Mouse (Mus musculus) frontal cortex, postnatal 36 days (tissue): ENCODE measurements around the gene Slc24a4.

ENCODE experiments used
- DNase-seq, 2 experiments: peaks; one replicate each; pipeline ENCODE4 v3.0.0; 2022; ENCODE audit warnings: low spot score in 2 of 2

The Slc24a4 gene

GRCm38 (mm10) chr12:102285318-102285717 lies 156.8 kb downstream of the Slc24a4 start:
- no peak for DNase-seq

DNA sequence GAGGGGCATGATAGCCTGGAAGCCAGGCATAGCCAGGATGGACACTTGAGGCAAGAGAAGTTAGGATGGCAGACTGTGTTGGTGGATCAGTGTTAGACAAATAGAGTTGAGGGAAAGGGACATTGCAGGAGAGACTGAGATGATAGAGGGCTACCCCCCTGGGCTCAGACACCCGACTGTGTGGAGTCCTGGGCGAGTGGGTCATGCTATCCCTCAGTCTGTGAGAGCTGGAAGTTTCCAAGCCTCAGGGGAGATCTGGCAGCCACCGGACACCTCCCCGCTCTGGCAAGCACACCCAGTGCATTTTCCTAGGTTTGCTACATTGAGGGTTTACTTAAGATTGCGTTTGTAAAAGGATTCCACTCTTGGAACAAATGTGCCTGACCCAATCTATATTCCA lies 157.2 kb downstream of the Slc24a4 start:
- DNase-seq, result no peak

DNA sequence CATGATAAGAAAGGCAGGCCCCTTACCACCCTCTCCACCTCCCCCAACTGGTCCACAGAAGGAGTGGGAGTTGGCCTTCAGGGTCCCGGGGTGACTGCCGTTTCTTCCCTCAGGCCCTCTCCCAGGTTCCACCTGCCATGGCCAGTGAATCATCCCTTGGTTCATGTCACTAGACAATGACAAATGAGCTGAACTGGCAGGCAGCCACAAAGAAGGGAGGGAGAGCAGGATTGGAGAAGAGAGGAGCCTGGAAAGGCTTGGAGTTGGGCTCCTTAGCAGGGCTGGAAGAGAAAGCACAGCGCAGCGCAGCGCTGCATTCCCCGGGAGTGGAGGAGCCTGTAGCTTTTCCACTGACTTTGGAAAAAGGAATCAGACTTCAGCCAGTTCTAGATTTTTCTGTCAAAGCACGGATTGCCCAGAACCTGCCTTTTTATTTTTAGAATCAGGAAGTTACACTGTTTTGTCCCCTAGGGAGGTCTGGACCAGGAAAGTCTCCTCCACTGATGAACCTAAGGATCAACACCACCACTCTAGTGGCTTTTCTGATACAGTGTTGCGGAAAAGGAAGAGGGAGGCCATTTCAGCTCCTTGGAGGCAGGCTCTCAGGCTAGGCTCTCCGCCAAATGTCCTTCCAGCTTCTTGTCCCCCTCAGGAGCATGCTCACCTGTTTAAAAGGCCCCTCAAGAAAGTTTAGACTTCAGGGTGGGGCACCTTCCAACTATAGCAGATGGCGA lies 158.3 kb downstream of the Slc24a4 start:
- DNase-seq, result peak in 1 of 2 experiments; percentile 38

DNA sequence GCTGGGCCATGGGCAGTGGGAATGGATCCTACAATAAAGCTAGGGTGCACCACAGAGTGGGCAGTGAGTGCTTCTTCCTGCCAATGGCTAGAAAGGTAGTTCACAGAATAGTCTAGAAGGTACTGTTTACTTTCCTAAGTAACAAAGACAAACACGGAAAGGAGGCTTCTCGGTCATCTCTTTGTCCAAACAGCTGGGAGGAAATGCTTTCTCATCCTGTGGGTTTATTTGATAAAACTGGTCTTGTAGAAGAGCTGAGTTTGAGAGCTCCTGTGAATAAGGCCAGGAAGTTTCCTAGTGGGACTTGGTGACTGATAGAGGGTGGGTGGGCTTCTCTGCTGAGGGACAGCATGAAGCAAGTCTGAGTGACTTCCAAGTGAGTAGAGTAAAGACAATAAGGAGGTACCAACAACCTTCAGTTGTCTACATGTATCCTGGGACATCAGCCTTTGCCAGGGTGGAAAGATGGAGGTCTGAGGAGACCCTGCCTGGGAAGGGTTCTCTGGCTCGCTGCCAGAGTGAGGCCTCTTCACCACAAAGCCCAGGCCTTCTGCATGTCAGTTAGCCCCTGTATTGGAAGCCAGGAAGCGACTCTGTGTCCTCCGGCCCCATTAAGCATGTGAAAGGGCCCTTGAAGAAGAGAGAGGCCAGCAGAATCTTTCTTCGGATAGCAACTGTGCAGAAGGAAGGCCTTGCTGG lies 159.5 kb downstream of the Slc24a4 start:
- no peak for DNase-seq

DNA sequence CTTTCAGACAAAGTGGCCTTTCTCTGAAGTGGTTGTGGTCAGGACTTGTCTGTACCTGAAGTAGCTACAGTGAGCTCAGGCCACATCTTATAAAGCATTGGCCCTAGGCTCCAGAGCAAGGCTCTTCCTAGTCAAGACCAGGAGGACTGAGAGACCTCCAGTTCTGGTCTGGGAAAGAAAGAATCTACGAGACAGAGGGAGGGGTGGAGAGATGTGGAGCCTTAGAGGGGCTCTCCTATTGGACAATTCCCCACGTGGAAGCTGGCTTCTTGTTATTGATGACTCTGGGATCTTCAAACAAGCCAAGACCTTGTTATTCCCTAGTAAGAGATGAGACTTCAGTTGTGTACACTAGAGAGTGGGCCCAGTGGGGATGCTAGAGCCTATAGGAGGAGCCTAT lies 160.3 kb downstream of the Slc24a4 start:
- no peak for DNase-seq

GRCm38 (mm10) chr12:102289568-102289967 lies 161.0 kb downstream of the Slc24a4 start:
- DNase-seq, result no peak

DNA sequence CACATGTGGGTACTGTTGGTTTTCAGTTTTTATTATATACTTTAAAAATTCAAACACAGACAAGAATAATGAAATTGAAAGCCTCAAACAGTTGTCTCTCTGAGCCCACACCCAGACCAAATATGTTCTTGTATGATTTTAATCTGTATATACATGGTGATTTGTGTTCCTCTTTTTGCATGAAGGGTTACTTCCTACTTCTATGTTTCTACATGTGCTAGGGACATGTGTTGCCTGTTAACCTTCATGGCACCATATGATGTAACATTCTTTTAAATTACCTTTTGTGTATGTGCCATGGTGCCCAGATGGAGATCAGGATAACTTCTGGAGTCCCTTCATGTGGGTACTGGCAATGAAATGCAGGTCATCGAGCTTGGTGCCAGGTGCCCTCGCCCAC lies 162.1 kb downstream of the Slc24a4 start:
- DNase-seq, result no peak

DNA sequence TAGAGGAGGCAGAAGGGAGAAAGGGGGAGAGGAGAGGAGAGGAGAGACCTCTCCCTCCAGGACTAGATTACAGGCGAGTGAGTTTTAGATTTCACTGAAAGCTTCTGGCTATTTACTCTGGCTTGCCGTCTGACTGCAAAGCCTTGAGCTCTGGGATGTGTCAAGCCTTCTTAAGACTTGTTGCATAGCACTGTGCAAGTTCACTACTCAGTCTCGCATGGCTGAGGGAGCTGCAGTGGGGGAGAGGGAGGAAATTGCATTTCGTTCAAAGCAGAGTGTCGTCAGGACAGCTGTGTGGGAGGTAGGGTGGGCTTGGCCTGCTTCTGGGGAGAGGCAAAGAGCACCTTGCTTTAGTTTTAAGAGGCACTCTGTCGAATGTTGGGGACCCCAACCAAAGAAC lies 163.2 kb downstream of the Slc24a4 start:
- no peak for DNase-seq

DNA sequence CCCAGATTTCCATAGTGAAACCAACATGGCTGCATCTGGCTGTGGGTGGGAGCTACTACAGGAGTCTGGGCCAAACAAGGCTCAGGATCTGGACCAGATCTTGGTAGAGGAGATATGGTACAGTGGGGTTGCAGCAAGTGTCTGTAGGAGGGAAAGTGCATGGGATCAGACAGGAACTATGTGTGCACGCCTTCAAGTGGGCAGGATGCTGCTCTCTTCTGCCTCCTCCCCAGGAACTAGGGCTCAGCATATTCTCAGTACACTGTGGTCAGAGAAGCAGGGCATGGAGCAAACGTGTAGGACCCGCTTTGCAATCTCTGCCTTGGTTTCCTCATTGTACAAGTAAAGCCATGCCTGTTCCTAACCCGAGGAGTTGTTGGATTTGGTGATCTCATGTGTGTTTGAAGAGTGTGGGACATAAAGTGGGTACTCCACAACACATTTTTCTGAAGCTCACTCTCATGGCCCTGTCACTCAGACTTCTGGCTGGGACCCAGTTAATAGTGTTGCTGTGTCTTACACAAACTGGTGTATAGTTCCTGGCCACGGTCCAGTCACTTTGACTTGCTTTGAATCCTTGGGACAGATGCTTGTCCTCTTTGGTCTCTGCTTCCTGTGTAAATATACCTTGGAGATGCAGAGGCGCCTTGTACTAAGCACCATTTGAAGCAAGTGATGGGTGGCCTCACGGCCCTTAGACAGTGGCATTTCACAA lies 164.1 kb downstream of the Slc24a4 start:
- no peak for DNase-seq

GRCm38 (mm10) chr12:102294634-102295033 lies 166.1 kb downstream of the Slc24a4 start:
- DNase-seq, result no peak

GRCm38 (mm10) chr12:102295230-102295629 lies 166.7 kb downstream of the Slc24a4 start:
- DNase-seq, result no peak

DNA sequence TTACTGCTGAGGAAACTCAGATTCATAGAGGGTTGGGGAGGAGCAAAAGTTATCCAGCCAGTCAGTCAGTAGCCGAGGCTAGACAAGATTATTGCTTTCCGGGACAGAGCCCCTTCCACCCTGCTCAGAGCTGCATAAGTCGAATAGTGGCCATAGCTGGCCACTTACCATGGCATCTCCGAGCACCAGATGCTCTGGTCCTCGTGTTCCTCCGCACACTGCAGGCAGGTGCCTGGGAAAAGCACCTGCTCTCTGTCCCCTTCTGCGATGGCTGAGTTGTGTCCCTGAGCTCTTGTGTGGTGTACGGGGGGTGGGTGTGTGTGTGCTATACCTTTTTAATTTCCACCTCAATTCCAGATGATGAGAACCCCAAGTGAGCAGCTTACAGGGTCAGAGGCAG lies 167.1 kb downstream of the Slc24a4 start:
- DNase-seq, result no peak

DNA sequence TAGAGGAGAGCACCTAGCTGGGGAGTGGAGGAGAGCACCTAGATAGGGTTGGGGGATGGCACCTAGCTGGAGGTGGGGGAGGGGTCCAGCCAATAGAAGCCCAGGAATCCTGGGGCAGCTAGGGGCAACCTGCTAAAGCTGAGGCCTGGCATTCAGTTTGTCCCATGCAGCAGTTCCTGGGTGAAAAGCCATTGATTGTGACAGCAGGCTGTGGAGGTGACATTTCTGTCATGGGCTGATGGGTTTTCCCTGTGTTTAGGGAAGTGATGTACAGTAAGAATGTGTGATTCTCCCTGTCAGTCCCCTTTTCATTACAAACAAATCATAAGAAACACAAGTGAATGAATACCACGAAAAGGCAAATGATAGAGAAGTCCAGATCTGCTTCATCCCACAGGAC lies 167.8 kb downstream of the Slc24a4 start:
- no peak for DNase-seq

- DNase-seq, result no peak
These were observed 168.4 kb downstream of the Slc24a4 start for GRCm38 (mm10) chr12:102296967-102297366.

- DNase-seq, result no peak
These were observed 170.7 kb downstream of the Slc24a4 start for GRCm38 (mm10) chr12:102299209-102299608.

DNA sequence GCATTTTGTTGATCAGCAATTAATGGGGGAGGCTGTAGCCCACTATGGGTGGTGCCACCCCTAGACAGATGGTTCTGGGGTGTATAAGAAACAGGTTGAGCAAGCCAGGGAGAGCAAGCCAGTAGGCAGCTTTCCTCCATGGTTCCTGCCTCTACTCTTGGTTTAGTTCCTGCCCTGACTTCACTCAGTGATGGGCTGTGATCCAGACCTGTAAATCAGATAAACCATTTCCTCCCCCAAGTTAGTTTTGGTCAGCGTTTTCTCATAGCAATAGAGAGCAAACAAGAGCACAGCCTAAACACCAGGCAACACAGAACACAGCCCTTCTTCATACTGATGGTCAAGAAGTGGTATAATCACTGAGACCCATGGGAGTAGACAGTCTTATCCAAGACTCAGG lies 173.1 kb downstream of the Slc24a4 start:
- DNase-seq, result no peak

- DNase-seq, result no peak
These were observed 173.8 kb downstream of the Slc24a4 start for GRCm38 (mm10) chr12:102302322-102302721.

DNA sequence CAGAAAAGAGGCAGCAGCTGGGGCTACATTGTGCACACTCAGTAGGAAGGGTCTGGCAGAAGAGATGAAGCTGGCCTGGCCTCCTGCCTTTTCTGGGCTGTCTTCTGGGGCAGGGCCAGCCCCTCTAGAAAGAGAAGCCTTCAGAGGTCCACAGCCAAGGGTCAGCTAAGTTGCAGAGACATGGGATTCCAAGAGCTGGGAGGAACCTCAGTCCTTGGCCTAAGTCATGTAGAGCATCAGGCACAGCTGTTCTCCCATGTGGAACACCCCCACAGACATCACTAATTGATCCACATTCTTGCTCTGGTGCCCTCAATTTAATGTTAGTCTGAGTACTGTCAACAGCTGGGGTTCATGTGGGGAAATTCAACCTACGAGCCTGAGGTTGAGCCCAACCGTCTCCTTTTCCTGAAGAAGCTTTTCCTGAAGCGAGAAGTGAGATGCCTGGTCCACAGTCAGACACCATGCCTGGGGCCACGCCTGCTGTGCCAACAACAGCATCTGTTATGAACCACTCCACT lies 174.4 kb downstream of the Slc24a4 start:
- DNase-seq, result no peak

DNA sequence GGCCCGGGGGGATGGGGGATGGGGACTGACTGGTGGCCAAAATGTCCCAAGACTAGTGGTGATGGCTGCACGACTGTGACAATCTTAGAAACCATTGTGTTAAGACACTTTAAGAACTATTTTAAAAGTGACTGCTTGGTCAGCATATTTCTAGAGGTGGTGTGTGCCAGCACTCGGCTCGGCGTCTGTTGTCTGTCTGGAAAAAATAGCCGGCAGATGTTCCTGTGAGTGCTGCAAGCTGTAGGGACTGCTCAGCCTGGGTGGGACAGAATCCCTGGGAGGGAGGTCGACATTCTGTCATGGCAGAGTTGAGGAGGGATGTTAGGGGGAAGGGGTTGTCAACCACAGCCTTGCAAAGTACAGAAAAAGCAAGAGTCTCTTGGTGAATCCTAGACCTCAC lies 175.3 kb downstream of the Slc24a4 start:
- DNase-seq, result no peak

GRCm38 (mm10) chr12:102305069-102305836 lies 176.7 kb downstream of the Slc24a4 start:
- no peak for DNase-seq

DNA sequence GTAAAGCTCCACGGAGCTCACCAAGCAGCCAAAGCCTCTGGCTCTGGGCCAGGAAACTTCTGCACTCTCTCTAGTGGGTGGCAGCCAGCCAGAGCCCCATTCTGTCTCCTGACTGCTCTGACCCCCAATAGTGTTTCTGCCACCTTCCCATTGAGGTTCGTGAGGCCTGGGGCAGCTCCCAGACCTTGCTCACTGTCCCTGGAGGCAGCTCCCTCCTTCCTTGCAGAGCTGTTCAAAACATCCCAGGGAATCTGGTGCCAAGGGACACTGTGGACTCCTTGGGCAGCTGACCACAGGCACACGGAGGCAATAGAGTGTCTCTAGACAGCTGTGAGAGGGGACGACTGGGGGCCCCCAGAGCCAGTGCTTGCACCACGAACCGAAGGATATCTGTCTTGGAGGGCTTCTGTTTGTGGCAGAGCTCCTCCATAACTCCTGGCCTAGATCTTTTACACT lies 179.5 kb downstream of the Slc24a4 start:
- peak; percentile 34 to 39 for DNase-seq
